Mouse (Mus musculus) A20 (cell line): ENCODE data around the gene Pip4k2a.
A peak's percentile ranks its signal among the peaks of the same experiment; 100 is the strongest.
"Not testable (repeated sequence)": the region's sequence is repeated elsewhere in the genome, so short reads cannot be mapped to it uniquely, and the experiment has no call there.

ENCODE experiments used
- DNase-seq: peaks from one replicate; pipeline ENCODE4 v3.0.0-alpha.2; 2011; ENCODE audit warnings: low read depth, low spot score

Gene Pip4k2a

DNA sequence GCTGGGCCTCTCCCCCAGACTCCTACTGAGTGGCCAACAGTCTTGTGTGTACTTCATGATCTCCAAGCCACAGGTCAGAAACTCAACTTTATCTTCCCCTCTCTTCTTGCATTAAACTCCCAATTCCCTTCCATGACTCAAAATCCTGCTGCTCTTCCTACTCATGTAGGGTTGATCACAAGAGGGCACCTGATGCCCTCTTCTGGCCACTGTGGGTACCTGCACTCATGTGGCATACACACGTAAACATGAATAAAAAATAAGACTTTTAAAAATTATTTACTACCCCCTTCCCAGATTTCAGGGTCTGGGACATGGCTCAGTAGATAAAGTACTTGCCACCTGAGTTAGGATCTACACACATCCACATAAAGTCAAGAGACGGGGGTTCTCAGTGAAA, 97.3 kb downstream of the Pip4k2a start:
- no peak for DNase-seq

DNA sequence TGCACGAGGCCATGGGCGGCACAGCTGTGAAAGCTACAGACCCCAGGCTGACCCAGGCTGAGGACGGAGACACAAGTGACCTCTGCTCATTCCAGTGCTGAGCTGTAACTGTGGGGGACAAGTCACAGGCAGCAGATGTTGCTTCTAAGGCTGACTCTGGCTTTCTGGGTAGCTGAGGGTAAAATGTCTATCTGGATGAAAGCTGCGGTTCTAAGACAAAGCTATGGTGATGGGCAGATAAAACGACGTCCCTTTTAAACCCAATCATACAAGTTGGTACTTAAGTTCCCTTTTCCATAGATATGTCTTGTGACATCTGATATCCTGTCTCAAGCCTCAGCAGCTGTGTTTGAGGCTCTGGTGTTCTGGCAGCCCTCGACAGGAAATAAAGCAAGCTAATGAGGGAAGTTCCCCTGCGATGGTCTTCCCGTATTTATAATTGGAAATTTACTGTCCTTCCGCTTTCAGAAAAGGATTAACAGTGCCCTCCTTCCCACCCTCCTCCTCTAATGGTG, 100.1 kb downstream of the Pip4k2a start:
- peak; percentile 71 for DNase-seq

DNA sequence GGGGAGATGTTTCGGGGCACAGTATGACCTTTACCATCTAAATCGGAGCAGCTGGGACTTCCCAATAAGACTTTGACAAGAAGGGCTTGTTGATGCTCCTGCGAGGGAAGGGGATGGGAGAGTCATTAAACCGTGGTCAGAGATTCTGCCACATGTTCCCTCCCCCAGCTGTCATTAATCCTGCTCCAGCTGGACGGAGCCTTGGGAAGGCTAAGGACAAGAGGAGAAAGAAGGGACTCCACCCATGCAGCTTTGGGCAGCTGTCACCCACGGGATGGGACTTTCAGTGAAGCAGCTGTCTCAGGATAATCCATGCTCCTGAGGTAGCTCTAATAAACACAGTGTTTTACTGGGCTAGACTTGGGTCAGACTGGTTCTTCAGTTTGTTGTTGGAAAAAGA, 101.9 kb downstream of the Pip4k2a start:
- no peak for DNase-seq

DNA sequence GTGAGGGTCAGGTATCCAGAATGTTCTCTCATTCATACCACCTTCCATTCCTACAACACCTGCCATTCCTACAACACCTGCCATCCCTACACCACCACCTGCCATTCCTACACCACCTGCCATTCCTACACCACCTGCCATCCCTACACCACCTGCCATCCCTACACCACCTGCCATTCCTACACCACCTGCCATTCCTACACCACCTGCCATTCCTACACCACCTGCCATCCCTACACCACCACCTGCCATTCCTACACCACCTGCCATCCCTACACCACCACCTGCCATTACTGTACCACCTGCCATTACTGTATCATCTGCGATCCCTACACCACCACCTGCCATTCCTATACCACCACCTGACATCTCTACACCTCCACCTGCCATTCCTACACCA, 104.6 kb downstream of the Pip4k2a start:
- not testable (repeated sequence) for DNase-seq

DNA sequence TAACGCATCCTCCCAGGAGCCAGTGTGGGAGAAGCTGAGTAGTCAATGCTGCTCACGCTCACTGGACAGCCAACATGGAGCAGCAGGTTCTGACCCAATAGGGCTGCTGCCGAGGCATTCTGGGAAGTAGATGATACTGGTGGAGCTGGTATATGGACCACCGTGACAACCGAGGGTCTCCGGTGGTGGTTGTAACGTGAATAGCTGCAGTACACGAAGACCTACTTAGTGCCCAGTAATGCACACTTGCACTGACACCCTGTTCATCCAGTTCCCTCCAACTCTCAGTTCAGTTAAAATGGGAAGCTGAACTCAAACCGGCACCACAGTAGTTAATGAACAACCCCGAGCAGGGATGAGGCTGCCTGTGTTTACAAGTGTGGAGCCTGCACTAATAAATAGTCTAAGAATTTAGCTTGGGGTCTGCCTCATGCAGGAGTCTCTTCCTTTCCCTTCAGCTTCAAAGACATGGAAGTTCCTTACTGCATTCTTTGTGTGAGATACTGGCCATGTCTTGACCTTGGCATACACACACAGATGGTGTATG, 105.9 kb downstream of the Pip4k2a start:
- DNase-seq: no peak

DNA sequence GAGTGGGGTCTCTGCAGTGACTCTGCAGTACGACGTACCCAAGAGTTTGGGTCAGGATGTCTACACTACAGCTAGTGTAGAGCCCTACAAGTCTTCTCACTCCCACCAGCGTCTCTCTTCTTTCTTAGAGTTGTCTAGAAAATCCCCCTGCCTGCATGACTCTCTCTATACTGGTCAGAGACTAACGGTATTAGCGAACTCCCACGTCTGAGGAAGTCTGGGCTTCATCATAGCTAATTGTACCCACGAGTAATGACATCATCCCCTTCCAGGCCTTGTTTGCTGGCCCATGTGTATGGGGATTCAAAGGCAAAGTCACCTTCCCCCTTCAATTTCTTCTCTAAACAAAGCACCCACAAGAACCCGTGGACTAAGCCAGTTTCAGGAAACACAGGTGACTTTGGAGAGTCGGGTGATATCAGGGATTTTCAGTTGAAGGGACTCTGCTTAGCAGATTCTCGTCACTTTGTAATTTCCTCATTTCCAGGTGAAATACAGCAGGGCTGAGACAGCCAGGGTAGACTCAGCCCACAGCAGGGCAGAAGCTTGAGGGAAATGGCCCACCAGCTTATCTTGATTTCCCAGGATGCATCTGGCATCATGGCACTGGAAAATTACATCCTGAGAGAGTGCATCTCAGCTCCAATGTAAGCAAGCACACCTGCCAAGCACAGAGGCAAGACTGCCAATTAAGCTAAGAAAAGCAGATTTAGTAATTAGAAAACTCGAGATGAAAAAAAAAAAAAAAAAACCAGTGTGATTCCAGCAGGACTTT, 107.5 kb downstream of the Pip4k2a start:
- DNase-seq: no peak

DNA sequence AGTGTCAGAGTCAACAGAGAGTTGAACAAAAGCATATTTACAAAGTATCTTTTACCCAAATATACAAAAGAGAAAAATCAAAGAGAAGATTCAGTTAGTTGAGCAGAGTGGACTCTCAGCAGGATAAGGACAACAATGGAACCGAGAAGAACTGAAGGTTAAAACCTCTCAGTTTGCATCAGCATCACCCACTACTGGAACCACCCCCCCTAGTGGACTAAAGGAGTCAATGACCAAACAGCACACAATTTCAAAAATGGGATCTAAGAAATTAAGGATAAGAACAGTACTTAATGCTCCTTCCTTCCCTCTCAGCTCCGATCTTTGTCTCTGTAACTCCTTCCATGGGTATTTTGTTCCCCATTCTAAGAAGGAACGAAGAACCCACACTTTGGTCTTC, 113.6 kb downstream of the Pip4k2a start:
- DNase-seq: peak; percentile 20

DNA sequence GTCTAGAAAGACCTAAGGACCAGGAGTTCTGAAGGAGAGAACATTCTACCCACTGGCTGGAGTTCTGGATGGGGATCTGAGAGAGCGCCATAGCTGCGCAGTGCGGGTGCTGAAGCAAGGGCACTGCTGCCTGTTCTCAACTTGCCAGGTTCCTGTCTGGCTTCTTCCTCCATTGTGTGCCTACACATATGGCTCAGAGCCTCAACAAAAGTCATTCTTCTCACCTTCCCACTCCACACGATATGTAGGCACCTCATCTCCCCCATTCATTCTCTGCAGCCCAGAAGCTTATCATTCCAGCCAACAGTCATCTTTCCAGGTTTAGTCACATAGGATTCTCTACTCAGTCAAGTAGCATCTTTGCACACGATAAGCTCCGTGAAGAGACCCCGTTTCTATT, 123.3 kb downstream of the Pip4k2a start:
- DNase-seq: no peak

DNA sequence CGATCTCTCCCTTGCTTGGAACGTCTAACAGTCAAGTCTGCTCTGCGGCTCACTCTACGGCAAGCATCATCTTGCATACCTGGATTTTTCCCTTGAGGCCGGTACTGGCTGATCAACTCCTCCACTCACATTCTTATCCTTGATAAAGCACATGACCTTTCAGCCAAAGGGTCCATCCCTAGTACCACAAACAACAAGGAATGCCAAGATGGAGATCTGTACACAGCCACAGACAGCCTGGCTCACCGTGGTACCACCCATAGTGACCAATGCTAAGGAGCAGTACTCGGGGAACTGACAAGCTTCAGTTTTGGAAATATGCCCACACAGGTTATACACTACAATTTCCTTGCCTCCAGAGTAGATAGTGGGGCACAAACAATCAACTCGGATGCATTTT, 123.9 kb downstream of the Pip4k2a start:
- DNase-seq: no peak

DNA sequence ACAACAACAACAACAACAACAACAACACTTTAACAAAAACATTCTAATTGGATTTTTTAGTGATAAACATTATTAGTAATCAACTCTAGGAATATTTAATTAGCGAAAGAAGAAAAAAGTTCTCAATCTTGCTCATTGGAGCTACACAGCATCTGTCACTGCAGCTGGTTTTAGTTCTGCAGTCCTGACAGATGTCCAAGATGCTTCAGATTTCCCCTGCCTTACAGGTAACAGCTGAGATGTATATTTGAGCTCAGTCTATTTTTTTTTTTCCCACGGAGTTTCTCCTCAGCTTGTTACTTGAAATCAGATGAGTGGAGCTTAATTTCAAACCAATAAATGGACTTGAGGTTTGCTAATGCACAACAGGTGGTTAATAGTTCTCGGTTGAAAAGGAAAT, 124.5 kb downstream of the Pip4k2a start:
- no peak for DNase-seq

DNA sequence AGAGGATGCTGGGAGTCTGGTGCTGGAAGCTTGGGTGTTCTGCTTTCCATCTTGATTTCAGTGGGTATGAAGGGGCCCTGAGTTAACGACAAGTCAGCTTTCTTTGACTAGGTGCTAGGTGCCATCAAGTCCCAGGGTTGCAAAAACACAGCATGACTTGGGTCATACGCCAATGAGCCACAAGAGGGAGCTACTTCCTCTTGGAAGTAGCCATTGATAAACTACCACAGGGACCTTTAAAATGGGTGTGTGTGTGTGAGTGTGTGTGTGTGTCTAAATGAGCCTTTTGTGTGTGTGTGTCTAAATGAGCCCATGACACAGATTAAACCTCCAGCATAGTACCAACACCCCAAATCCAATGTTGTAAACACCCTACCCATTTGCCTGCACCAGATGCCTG, 125.1 kb downstream of the Pip4k2a start:
- peak; percentile 77 for DNase-seq

DNA sequence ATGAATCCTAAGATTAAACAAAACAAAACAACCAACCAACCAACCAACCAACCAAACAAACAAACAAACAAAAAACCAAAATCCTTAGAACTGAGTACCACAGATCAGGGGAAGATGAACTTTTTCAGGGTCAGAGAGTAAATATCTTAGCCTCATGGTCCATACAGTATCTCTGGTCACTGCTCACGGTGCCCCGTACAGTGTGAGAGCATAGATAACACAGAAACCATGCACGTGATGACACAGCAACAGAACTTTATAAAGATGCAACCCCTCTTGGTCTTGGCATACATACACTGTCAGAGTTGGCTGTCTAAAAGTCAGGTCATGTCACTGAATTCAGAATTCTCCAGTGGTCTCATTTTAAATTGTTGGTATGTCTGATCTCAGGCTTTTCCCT, 126.8 kb downstream of the Pip4k2a start:
- DNase-seq: no peak

DNA sequence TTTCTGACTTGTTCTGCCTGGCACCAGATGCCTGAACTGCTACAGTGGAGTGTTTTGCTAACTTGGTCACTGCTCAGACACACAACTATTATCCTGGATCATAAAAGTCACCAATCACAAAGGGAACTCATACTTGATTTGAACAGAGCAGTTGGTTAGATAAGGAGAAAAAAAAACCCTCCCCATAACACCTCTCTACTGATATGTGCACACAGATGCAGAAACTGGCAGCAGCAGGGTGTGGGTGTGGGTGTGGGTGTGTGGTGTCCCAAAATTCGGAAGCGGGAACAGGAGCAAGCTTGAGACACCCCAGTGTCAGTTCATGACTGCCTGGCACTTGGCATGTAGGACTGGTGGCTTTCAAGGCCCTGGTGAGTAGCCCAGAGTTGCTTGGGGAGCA, 130.9 kb downstream of the Pip4k2a start:
- DNase-seq: no peak

DNA sequence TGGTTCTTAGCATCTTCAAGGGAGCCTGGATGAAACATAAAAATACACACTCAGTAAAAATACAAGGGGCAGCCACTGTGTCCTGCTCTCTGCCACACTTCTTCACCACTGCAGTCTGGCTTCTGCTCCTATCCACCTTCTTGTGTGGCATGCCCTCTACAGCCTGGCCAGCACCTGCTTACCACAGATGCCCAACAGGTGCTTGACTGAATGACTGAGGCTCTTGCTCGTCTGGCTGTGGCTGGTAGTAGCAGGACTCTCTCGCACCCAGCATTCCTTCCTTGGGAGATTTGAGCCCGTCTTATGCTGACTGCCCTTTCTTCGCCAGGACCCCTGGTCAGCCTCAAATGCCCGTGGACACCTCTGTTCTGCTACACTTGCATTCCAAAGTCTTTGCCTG, 133.2 kb downstream of the Pip4k2a start:
- no peak for DNase-seq

DNA sequence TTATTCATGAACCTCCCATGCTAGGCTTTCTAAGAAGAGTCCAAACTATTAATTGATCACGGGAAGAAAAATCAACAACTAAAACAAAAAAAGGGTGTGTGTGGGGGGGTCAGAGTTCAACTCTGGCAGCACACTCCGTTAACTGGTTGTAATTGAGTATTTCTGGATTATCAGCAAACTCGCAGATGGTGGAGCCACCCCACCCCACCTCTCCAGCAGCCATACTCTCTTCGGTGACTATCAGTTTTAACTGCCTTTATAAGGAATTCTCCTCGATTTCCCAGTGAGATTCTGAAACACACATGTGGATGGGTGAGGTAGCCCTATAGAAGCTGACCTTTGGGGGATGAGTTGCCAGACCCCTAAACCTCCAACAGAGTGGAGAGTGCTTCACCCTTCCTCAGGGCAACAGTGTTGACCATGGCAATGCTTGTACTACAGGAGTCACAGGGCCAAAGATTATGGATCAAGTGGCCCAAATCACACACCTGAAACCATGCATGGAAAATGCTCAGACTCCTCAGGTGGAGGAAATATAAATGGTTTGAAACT, 136.2 kb downstream of the Pip4k2a start:
- DNase-seq: no peak

DNA sequence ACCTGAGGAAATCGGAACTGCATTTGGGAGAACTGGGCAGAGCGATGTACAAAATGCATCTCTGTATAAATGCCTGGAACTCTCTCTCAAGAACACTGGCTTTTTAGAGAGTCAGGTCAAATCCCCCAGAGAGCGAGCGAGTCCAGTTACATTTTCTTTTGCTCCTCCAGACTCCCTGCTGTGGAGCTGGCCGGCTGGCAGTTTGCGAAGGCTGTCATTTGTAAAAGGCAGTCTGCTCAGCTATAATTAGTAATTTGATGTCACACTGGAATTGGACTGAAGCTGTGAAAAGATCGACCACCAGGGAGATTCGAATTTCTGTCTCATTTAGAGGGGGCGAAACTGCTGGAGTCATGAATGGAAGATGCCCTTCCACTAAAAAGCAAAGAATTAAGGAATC, 137.2 kb downstream of the Pip4k2a start:
- no peak for DNase-seq

DNA sequence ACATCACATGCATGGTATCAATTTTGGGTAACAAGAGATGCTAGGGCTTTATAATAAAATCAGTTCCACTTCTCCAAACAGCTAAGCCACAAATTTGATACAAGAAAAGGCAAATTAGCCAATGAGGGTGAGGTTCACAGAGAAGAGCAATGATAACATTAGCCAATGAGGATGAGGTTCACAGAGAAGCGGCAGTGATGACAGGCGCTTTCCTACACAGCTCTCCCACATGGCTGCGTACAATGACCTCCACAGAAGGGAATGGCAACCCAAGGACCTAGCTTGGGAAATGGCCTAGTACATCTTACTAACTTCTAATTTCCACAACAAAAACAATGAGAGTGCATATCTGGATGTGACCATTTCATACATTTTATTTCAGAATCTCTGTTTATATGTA, 140.0 kb downstream of the Pip4k2a start:
- DNase-seq: no peak

DNA sequence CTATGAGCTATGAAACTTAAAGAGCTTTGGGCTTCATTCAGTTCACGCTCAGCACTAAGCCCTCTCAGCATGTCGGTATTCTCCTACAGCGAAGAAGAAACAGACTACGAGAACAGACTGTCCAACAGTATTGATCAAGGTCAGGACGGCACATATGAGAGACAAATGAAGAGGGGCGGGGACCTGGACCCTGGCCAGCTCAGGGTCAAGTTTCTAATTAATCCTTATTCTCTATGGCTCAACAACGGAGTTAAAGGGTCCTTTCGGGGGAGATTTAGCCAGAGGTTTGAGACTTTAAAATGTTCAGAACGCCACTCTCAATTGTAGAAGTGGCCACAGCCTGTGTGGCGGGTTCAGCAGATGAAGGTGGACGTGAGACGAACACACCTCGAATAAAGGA, 141.5 kb downstream of the Pip4k2a start:
- DNase-seq: no peak

DNA sequence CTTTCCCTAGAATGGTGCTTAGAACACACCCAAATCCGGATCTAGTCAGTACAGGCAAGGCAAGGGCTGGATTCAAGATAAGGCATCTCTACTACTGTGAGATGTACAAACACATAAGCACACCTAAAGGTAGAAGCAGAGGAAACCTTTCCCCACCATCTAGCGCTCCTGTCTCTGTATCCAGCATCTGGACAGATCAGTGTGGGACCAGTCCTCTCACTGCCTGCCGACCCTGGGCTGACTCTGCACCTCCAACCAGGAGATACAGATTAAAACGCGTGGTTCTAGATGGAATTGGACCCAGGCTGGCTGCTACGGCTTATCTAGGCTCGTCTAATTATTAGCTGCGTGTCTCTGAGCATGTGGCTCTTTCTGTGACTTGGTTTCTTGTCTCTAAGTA, 142.7 kb downstream of the Pip4k2a start:
- no peak for DNase-seq

DNA sequence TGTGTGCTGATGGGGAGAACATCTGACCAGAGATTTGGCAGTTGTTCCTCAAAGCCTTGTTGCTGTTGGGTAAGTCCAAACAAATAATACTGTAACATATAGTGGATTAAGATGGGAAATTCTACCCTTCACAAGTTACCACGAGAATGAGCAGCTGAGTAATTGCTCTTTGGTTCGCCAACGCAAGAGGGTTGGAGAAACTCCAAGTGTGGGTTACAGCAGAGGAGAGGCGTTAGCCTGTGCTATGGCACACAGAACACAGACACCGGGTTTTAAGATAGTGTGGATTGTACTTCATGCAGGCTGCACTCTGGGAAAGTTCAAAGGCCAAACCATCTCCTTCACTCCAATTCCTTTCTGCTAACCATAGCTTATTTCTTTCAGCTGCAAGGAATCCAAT, 144.6 kb downstream of the Pip4k2a start:
- DNase-seq: no peak

DNA sequence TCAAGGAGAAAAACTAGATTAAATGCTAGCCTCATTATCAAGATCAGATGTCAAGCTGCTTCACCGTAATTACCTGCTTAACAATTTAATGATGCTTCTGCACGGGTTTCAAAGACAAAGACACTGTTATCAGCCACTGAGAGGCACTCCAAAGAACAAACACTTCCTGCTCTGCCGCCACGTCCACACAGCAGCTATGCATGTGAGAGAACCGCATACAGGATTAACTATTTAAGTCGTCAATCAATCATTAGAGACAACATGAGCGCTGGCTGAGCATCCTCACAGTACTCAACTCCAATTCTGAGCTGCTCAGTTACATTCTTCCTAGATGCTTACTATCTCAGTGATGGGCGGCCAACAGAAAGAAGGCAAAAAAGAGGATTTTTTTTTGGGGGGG, 147.3 kb downstream of the Pip4k2a start:
- DNase-seq: no peak

DNA sequence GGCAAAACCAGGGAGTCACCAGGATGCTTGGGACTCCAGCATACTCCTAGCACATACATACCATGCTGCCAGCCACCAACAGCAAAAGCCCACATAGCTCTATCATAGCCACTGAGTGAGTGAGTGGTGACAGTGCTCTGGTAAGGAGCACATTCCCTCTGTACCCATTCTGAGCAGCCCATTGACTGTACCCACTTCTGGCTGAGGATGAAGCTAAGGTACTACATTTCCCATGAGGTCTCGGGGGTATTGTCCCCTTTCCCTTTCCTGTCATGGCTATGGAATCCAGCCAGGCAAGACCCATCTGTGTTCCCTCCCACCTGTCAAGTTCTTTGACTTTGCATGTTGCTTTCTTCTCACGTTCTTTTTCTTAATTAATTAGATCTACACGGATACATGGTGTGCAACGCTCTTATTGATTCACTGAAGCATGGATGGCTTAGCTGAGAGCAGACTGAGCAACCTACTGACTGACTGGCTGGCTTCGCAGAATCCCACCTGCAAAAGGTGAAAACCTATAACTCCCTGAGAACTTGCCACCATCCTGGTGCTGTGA, 149.8 kb downstream of the Pip4k2a start:
- no peak for DNase-seq

DNA sequence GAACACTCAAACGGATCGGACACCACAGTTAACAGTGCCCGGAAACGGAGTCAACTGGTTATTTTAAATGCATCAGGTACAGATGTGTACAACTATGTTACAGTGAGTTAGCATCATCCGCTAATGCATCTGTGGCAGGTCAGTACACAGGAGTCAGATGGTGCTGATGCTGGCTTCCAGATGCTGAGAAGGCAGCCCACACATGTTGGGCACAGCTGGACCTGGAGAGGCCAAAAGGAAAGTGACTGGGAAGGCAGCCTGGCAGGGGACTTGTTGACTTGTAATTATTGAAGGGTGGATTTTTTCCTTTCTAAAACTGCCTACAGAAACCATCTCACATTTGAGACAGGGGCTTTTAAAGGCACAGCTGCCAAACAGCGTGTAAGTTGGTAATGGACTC, 155.4 kb downstream of the Pip4k2a start:
- no peak for DNase-seq
